Mouse (Mus musculus): ENCODE data around the gene Gm16223.

Gm16223 gene

GRCm38 (mm10) chr5:42067476-42068187 is at the start of gene Gm16223:
Gm16223 (plus strand) TSS chr5:42067960.
- no peak for DNase-seq (ENCODE audit: low spot score in 2 of 2)

GRCm38 (mm10) chr5:42022029-42022428 is 45.7 kb upstream of the Gm16223 start:
- no peak for DNase-seq (ENCODE audit: low spot score in 2 of 2)

GRCm38 (mm10) chr5:42023521-42023920 is 44.2 kb upstream of the Gm16223 start:
- no peak for DNase-seq (ENCODE audit: low spot score in 2 of 2)

- no peak for DNase-seq (ENCODE audit: low spot score in 2 of 2)
These were observed 31.2 kb upstream of the Gm16223 start for GRCm38 (mm10) chr5:42036388-42037082.

- no peak for DNase-seq (ENCODE audit: low spot score in 2 of 2)
These were observed 13.1 kb upstream of the Gm16223 start for GRCm38 (mm10) chr5:42054636-42055035.

- no peak for DNase-seq (ENCODE audit: low spot score in 2 of 2)
These were observed 12.6 kb upstream of the Gm16223 start for GRCm38 (mm10) chr5:42055151-42055550.

GRCm38 (mm10) chr5:42065090-42065489 is 2.7 kb upstream of the Gm16223 start:
- no peak for DNase-seq (ENCODE audit: low spot score in 2 of 2)

- no peak for DNase-seq (ENCODE audit: low spot score in 2 of 2)
These were observed 685 bp upstream of the Gm16223 start for GRCm38 (mm10) chr5:42067075-42067474.

GRCm38 (mm10) chr5:42068188-42068579 is 424 bp downstream of the Gm16223 start:
- DNase-seq (ENCODE audit: low spot score in 2 of 2), result no peak

- no peak for DNase-seq (ENCODE audit: low spot score in 2 of 2)
These were observed 49.0 kb downstream of the Gm16223 start for GRCm38 (mm10) chr5:42116586-42117346.

- DNase-seq (ENCODE audit: low spot score in 2 of 2), result no peak
These were observed 57.8 kb downstream of the Gm16223 start for GRCm38 (mm10) chr5:42125562-42125961.

- DNase-seq (ENCODE audit: low spot score in 2 of 2), result no peak
These were observed 87.9 kb downstream of the Gm16223 start for GRCm38 (mm10) chr5:42155626-42156025.

- no peak for DNase-seq (ENCODE audit: low spot score in 2 of 2)
These were observed 97.0 kb downstream of the Gm16223 start for GRCm38 (mm10) chr5:42164731-42165130.

- DNase-seq (ENCODE audit: low spot score in 2 of 2), result no peak
These were observed 98.6 kb downstream of the Gm16223 start for GRCm38 (mm10) chr5:42166311-42166710.

GRCm38 (mm10) chr5:42168071-42168470 is 100.3 kb downstream of the Gm16223 start:
- no peak for DNase-seq (ENCODE audit: low spot score in 2 of 2)

- no peak for DNase-seq (ENCODE audit: low spot score in 2 of 2)
These were observed 101.0 kb downstream of the Gm16223 start for GRCm38 (mm10) chr5:42168785-42169184.

- DNase-seq (ENCODE audit: low spot score in 2 of 2), result no peak
These were observed 106.3 kb downstream of the Gm16223 start for GRCm38 (mm10) chr5:42174109-42174508.

GRCm38 (mm10) chr5:42175424-42175823 is 107.7 kb downstream of the Gm16223 start:
- DNase-seq (ENCODE audit: low spot score in 2 of 2), result no peak

- DNase-seq (ENCODE audit: low spot score in 2 of 2), result no peak
These were observed 130.7 kb downstream of the Gm16223 start for GRCm38 (mm10) chr5:42198493-42198892.

GRCm38 (mm10) chr5:42207456-42208122 is 139.8 kb downstream of the Gm16223 start:
- no peak for DNase-seq (ENCODE audit: low spot score in 2 of 2)

- DNase-seq (ENCODE audit: low spot score in 2 of 2), result no peak
These were observed 144.0 kb downstream of the Gm16223 start for GRCm38 (mm10) chr5:42211554-42212338.

All from frontal cortex, postnatal 10 days (tissue).